Mouse (Mus musculus) liver, embryonic 12.5 days (tissue): ENCODE data around the gene Utp20. TPM values are rescaled to one million over a fixed set of nuclear protein-coding genes. Genes with fewer than 3 reads are reported as not detected.

Source experiments
- ATAC-seq: fragments of 200-750 bp; cut with Nextera tagmentation; 2 replicates; pipeline ENCODE4 v1.8.0; 2017; ENCODE audit warnings: moderate number of reproducible peaks, mild to moderate bottlenecking, moderate library complexity
- H3K27ac ChIP-seq: fragments of 300-500 bp; sonication (generic); 2 replicates; pipeline ENCODE4 v1.5.1; 2016; ENCODE audit warnings: mild to moderate bottlenecking
- H3K27me3 ChIP-seq: fragments of 300-500 bp; sonication (generic); replicated peaks from 2 replicates; pipeline ENCODE4 v1.6.1; 2016; ENCODE audit warnings: mild to moderate bottlenecking, moderate library complexity
- H3K36me3 ChIP-seq: fragments of 300-500 bp; sonication (generic); 2 replicates; pipeline ENCODE4 v1.6.1; 2016; ENCODE audit warnings: mild to moderate bottlenecking, moderate library complexity
- H3K4me1 ChIP-seq: fragments of 300-500 bp; sonication (generic); 2 replicates; pipeline ENCODE4 v1.6.1; 2016
- H3K4me2 ChIP-seq: fragments of 300-500 bp; sonication (generic); 2 replicates; pipeline ENCODE4 v1.6.1; 2016; ENCODE audit warnings: mild to moderate bottlenecking, moderate library complexity
- H3K4me3 ChIP-seq: fragments of 300-500 bp; sonication (generic); 2 replicates; pipeline ENCODE4 v1.5.1; 2016; ENCODE audit warnings: mild to moderate bottlenecking, moderate library complexity
- H3K9ac ChIP-seq: fragments of 300-500 bp; sonication (generic); 2 replicates; pipeline ENCODE4 v1.6.1; 2016; ENCODE audit warnings: mild to moderate bottlenecking, moderate library complexity
- H3K9me3 ChIP-seq: fragments of 300-500 bp; sonication (generic); replicated peaks from 2 replicates; pipeline ENCODE4 v1.6.1; 2016; ENCODE audit warnings: mild to moderate bottlenecking, moderate library complexity
- WGBS: fragments of 180-500 bp; shearing (Covaris S2); methylation state at CpG from one replicate; pipeline ENCODE4 v1.1.7; 2016; ENCODE audit not compliant: insufficient replicate concordance; 5-methylcytosine and 5-hydroxymethylcytosine counted together
- polyA plus RNA-seq: library from polyadenylated mRNA; unstranded; fragments of >200 nt; fragmentation: Nextera tagmentation; extraction: Ambion mirVana; gene quantifications from 2 replicates; pipeline ENCODE4 v1.2.1, GENCODE M21; 2016

The Utp20 gene
- 15.5 and 17.2 TPM in 2 replicates for polyA plus RNA-seq

GRCm38 (mm10) chr10:88826188-88826946 lies at the start of gene Utp20:
Gene Utp20 (minus strand): TSS chr10:88826804.
- Histone ChIP-seq H3K4me1 (peaks cover 11% of the 10 kb centered on the region; the same call in 1 of the 2 replicates), H3K27ac (no peak within 1 kb of the TSS), H3K9ac (peak within 1 kb of the TSS; percentile 68), H3K27me3 (no peaks in the 10 kb centered on the region), H3K36me3 (peaks cover 38% of the 10 kb centered on the region), H3K4me2 (peak within 1 kb of the TSS; percentile 75), H3K4me3 (peak within 1 kb of the TSS; percentile 81), H3K9me3 (no peaks in the 10 kb centered on the region)
- ATAC-seq = peak; percentile 95
- WGBS = under 1% methylated on average over 44 of the region's 44 CpGs

GRCm38 (mm10) chr10:88874870-88875269 lies 48.3 kb upstream of the Utp20 start:
- Histone ChIP-seq H3K4me2 (no peak overlapping the region), H3K9ac (no peak overlapping the region), H3K9me3 (no peaks in the 10 kb centered on the region), H3K27me3 (no peaks in the 10 kb centered on the region), H3K27ac (no peak overlapping the region), H3K36me3 (no peaks in the 10 kb centered on the region), H3K4me1 (no peaks in the 10 kb centered on the region), H3K4me3 (no peak overlapping the region)
- 39% methylated on average over 5 of the region's 5 CpGs for WGBS
- ATAC-seq = no peak

GRCm38 (mm10) chr10:88866017-88866416 lies 39.4 kb upstream of the Utp20 start:
- no peaks in the 10 kb centered on the region for H3K4me1 ChIP-seq
- no peak overlapping the region for H3K27ac ChIP-seq
- H3K9me3 ChIP-seq = no peaks in the 10 kb centered on the region
- no peak overlapping the region for H3K4me2 ChIP-seq
- no peaks in the 10 kb centered on the region for H3K36me3 ChIP-seq
- no peak overlapping the region for H3K4me3 ChIP-seq
- no peaks in the 10 kb centered on the region for H3K27me3 ChIP-seq
- 50% methylated on average over 2 of the region's 2 CpGs for WGBS
- no peak overlapping the region for H3K9ac ChIP-seq
- no peak for ATAC-seq

GRCm38 (mm10) chr10:88862293-88862692 lies 35.7 kb upstream of the Utp20 start:
- 83% methylated on average over 5 of the region's 5 CpGs for WGBS
- Histone ChIP-seq H3K27ac (no peak overlapping the region), H3K36me3 (no peaks in the 10 kb centered on the region), H3K9me3 (no peaks in the 10 kb centered on the region), H3K4me3 (no peak overlapping the region), H3K4me1 (no peaks in the 10 kb centered on the region), H3K4me2 (no peak overlapping the region), H3K9ac (no peak overlapping the region), H3K27me3 (no peaks in the 10 kb centered on the region)
- no peak for ATAC-seq

- Histone ChIP-seq H3K27me3 (no peaks in the 10 kb centered on the region), H3K36me3 (no peaks in the 10 kb centered on the region), H3K9me3 (no peaks in the 10 kb centered on the region), H3K27ac (no peak overlapping the region), H3K4me3 (no peak overlapping the region), H3K4me2 (no peak overlapping the region), H3K9ac (no peak overlapping the region), H3K4me1 (no peaks in the 10 kb centered on the region)
- ATAC-seq = no peak
Observed at GRCm38 (mm10) chr10:88861416-88861815, 34.8 kb upstream of the Utp20 start.

GRCm38 (mm10) chr10:88860911-88861310 lies 34.3 kb upstream of the Utp20 start:
- Histone ChIP-seq H3K27me3 (no peaks in the 10 kb centered on the region), H3K9ac (no peak overlapping the region), H3K4me3 (no peak overlapping the region), H3K4me1 (no peaks in the 10 kb centered on the region), H3K36me3 (no peaks in the 10 kb centered on the region), H3K4me2 (no peak overlapping the region), H3K27ac (no peak overlapping the region), H3K9me3 (no peaks in the 10 kb centered on the region)
- 60% methylated on average over 3 of the region's 3 CpGs for WGBS
- no peak for ATAC-seq

- no peak for ATAC-seq
- H3K4me2 ChIP-seq = no peak overlapping the region
- H3K4me1 ChIP-seq = no peaks in the 10 kb centered on the region
- no peak overlapping the region for H3K4me3 ChIP-seq
- no peak overlapping the region for H3K9ac ChIP-seq
- H3K27ac ChIP-seq = no peak overlapping the region
- no peaks in the 10 kb centered on the region for H3K36me3 ChIP-seq
- H3K9me3 ChIP-seq = no peaks in the 10 kb centered on the region
- WGBS = 67% methylated on average over 7 of the region's 7 CpGs
- no peaks in the 10 kb centered on the region for H3K27me3 ChIP-seq
Observed at GRCm38 (mm10) chr10:88853326-88853725, 26.7 kb upstream of the Utp20 start.

- 78% methylated on average over 4 of the region's 4 CpGs for WGBS
- no peaks in the 10 kb centered on the region for H3K9me3 ChIP-seq
- no peak for ATAC-seq
Observed at GRCm38 (mm10) chr10:88849976-88850375, 23.4 kb upstream of the Utp20 start.

GRCm38 (mm10) chr10:88848876-88849476 lies 22.4 kb upstream of the Utp20 start:
- H3K4me2 ChIP-seq = no peak overlapping the region
- no peak for ATAC-seq
- H3K4me1 ChIP-seq = no peaks in the 10 kb centered on the region
- no peaks in the 10 kb centered on the region for H3K9me3 ChIP-seq
- no peak overlapping the region for H3K27ac ChIP-seq
- H3K4me3 ChIP-seq = no peak overlapping the region
- H3K36me3 ChIP-seq = no peaks in the 10 kb centered on the region
- H3K27me3 ChIP-seq = no peaks in the 10 kb centered on the region
- H3K9ac ChIP-seq = no peak overlapping the region
- 66% methylated on average over 7 of the region's 7 CpGs for WGBS

More at GRCm38 (mm10) chr10:88849976-88850375, 23.4 kb upstream of the Utp20 start:
- Histone ChIP-seq H3K4me1 (no peaks in the 10 kb centered on the region), H3K27me3 (no peaks in the 10 kb centered on the region), H3K27ac (no peak overlapping the region), H3K9ac (no peak overlapping the region), H3K4me2 (no peak overlapping the region), H3K36me3 (no peaks in the 10 kb centered on the region), H3K4me3 (no peak overlapping the region)

GRCm38 (mm10) chr10:88834227-88834626 lies 7.6 kb upstream of the Utp20 start:
- no peak for ATAC-seq
- H3K36me3 ChIP-seq = no peaks in the 10 kb centered on the region
- H3K4me1 ChIP-seq = no peaks in the 10 kb centered on the region
- H3K9me3 ChIP-seq = 0 out of 2 replicates have a peak, but pooled peaks cover 4% of the 10 kb centered on the region
- no peak overlapping the region for H3K4me2 ChIP-seq
- no peaks in the 10 kb centered on the region for H3K27me3 ChIP-seq
- no peak overlapping the region for H3K9ac ChIP-seq
- H3K27ac ChIP-seq = no peak overlapping the region
- 56% methylated on average over 2 of the region's 2 CpGs for whole genome bisulfite sequencing
- no peak overlapping the region for H3K4me3 ChIP-seq

- Histone ChIP-seq H3K27me3 (no peaks in the 10 kb centered on the region), H3K9me3 (no peaks in the 10 kb centered on the region), H3K4me1 (peaks cover 11% of the 10 kb centered on the region; the same call in 1 of the 2 replicates), H3K9ac (no peak overlapping the region), H3K36me3 (peaks cover 18% of the 10 kb centered on the region), H3K27ac (no peak overlapping the region), H3K4me3 (no peak overlapping the region), H3K4me2 (no peak overlapping the region)
- ATAC-seq = no peak
Observed at GRCm38 (mm10) chr10:88828361-88828760, 1.8 kb upstream of the Utp20 start.

- H3K9me3 ChIP-seq = no peaks in the 10 kb centered on the region
- H3K4me2 ChIP-seq = peak overlapping the region; percentile 75
- peaks cover 26% of the 10 kb centered on the region for H3K36me3 ChIP-seq
- no peak for ATAC-seq
- no peaks in the 10 kb centered on the region for H3K27me3 ChIP-seq
- 79% methylated on average over 4 of the region's 4 CpGs for WGBS
- peak overlapping the region; percentile 81; the same call in 1 of the 2 replicates for H3K4me3 ChIP-seq
- no peak overlapping the region for H3K9ac ChIP-seq
- H3K27ac ChIP-seq = no peak overlapping the region
- H3K4me1 ChIP-seq = peaks cover 11% of the 10 kb centered on the region; the same call in 1 of the 2 replicates
Observed at GRCm38 (mm10) chr10:88827596-88827995, 992 bp upstream of the Utp20 start.
